Mouse (Mus musculus) neural tube, embryonic 12.5 days (tissue): Measurements from ENCODE around the gene Pbx1. TPM values are rescaled to one million over a fixed set of nuclear protein-coding genes. Genes with fewer than 3 reads are reported as not detected.

Source experiments
- ATAC-seq: fragments of 200-750 bp; cut with Nextera tagmentation; 2 replicates; pipeline ENCODE4 v1.8.0; 2017; ENCODE audit warnings: low read depth, mild to moderate bottlenecking, moderate TSS enrichment, moderate library complexity; ENCODE audit not compliant: low FRiP score
- H3K27ac ChIP-seq: fragments of 300-500 bp; sonication (generic); 2 replicates; pipeline ENCODE4 v1.5.1; 2016
- H3K27me3 ChIP-seq: fragments of 300-500 bp; sonication (generic); replicated peaks from 2 replicates; pipeline ENCODE4 v1.6.1; 2016; ENCODE audit warnings: mild to moderate bottlenecking
- H3K36me3 ChIP-seq: fragments of 300-500 bp; sonication (generic); 2 replicates; pipeline ENCODE4 v1.6.1; 2016; ENCODE audit warnings: mild to moderate bottlenecking
- H3K4me1 ChIP-seq: fragments of 300-500 bp; sonication (generic); 2 replicates; pipeline ENCODE4 v1.6.1; 2016
- H3K4me2 ChIP-seq: fragments of 300-500 bp; sonication (generic); replicated peaks from 2 replicates; pipeline ENCODE4 v1.6.1; 2016; ENCODE audit warnings: mild to moderate bottlenecking
- H3K4me3 ChIP-seq: fragments of 300-500 bp; sonication (generic); 2 replicates; pipeline ENCODE4 v1.5.1; 2016
- H3K9ac ChIP-seq: fragments of 300-500 bp; sonication (generic); 2 replicates; pipeline ENCODE4 v1.6.1; 2016; ENCODE audit warnings: mild to moderate bottlenecking
- H3K9me3 ChIP-seq: fragments of 300-500 bp; sonication (generic); 2 replicates; pipeline ENCODE4 v1.6.1; 2016; ENCODE audit warnings: mild to moderate bottlenecking
- WGBS: fragments of 180-500 bp; shearing (Covaris S2); methylation state at CpG from one replicate; pipeline ENCODE4 v1.1.7; 2016; 5-methylcytosine and 5-hydroxymethylcytosine counted together
- polyA plus RNA-seq: library from polyadenylated mRNA; unstranded; fragments of >200 nt; fragmentation: Nextera tagmentation; extraction: Ambion mirVana; gene quantifications from 2 replicates; pipeline ENCODE4 v1.2.1, GENCODE M21; 2016

Pbx1 gene
- polyA plus RNA-seq, 1 experiment from 2014 or later: 43.9 TPM

DNA sequence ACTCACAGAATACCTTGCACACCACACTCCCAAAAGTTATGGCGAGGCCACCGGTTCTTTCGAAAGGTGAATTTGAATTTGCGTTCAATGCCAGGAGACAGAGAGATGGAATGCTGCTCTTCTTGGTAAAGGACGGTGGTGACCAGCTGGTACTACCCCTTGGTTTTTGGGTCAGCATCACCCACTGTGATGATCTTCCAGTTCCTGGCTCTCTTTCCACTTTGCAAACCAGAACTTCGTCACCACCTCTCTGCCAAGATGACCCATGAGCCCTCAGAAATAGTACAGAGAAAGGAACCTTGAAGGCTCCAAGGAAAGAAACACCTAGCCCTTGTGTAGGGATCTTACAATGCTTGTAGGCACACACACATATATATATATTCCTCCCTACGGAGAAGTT, 209.3 kb downstream of the Pbx1 start:
- Histone ChIP-seq H3K4me3 (no peak overlapping the region), H3K36me3 (no peaks in the 10 kb centered on the region), H3K27me3 (no peaks in the 10 kb centered on the region), H3K4me1 (peaks cover 37% of the 10 kb centered on the region), H3K27ac (no peak overlapping the region), H3K4me2 (no peak overlapping the region), H3K9me3 (no peaks in the 10 kb centered on the region), H3K9ac (no peak overlapping the region)
- no peak for ATAC-seq
- WGBS: 92% methylated on average over 7 of the region's 7 CpGs

DNA sequence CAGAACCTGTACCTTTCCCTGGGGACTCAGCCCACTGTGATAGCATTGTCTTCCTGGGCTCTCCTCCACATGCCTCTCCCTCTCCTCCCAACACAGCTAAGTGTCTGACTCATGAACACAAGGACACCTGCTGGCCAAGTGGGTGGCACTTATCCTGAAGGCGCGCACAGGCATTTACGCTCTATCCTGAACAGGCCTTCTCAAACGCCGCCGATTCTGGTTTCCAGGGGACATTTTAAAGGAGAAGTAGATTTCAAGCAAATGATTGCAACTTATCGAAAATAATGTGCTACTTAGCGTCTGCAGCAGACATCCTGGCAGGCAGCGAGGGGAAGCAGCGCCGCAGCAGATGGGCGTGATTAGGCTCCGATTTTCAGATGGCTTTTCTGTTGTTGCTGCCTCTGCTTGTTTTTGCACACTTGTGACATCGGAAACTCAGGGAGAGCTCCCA, 211.0 kb downstream of the Pbx1 start:
- Histone ChIP-seq H3K4me3 (no peak overlapping the region), H3K27me3 (no peaks in the 10 kb centered on the region), H3K4me1 (peaks cover 42% of the 10 kb centered on the region), H3K4me2 (peak overlapping the region; percentile 31), H3K9me3 (no peaks in the 10 kb centered on the region), H3K27ac (no peak overlapping the region), H3K36me3 (no peaks in the 10 kb centered on the region), H3K9ac (no peak overlapping the region)
- WGBS: 57% methylated on average over 14 of the region's 14 CpGs
- ATAC-seq: no peak

DNA sequence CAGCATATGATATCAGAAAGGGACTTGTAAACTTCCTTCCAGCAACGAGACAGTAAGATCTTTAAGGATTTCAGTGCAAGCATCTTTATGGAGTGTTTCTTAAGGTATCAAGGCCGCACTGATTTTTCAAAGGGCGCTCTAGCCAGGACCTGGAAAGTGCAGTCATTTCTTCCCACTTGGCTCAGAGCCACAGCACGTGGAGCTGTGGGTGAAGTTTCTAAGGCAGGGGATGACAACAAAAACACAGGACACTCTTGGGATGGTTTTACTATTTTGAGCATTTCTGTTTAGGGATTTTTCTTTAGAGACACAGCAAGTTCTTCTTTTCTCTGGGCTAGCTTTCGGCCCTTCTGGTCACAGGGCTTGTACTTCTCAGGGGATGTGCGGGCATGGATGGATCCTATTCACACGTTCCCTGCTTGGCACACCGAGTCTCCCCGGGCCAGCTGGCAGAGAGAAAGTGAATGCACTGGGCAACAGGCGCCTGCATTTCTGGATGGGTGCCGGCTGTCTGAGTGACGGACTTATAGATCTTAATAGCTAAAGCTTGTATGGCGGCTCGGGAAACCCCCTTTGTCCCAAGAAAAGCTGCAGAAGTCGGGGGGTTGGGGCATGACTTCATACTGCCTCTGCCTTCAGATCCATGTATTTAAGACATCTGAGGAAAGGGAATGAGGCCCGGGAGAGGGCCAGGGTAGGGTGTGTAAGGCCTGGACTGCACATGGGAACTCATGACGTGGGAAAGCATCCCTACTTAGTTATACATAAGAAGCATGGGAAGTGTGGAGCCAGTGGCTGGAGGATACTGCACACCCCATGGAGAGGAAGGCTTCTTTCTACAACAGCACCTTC, 215.9 kb downstream of the Pbx1 start:
- Histone ChIP-seq H3K4me1 (peaks cover 48% of the 10 kb centered on the region), H3K27ac (no peak overlapping the region)

GRCm38 (mm10) chr1:168215468-168215867, 216.6 kb downstream of the Pbx1 start:
- Histone ChIP-seq H3K4me2 (no peak overlapping the region), H3K4me1 (peaks cover 43% of the 10 kb centered on the region), H3K27ac (no peak overlapping the region), H3K27me3 (no peaks in the 10 kb centered on the region), H3K36me3 (no peaks in the 10 kb centered on the region), H3K9me3 (no peaks in the 10 kb centered on the region), H3K9ac (no peak overlapping the region), H3K4me3 (no peak overlapping the region)
- ATAC-seq: no peak
- 57% methylated on average over 6 of the region's 6 CpGs for WGBS

More for the DNA sequence above, 215.9 kb downstream of the Pbx1 start:
- no peaks in the 10 kb centered on the region for H3K27me3 ChIP-seq
- no peak overlapping the region for H3K9ac ChIP-seq
- H3K4me2 ChIP-seq: no peak overlapping the region
- H3K36me3 ChIP-seq: no peaks in the 10 kb centered on the region
- no peak overlapping the region for H3K4me3 ChIP-seq
- ATAC-seq: no peak
- H3K9me3 ChIP-seq: no peaks in the 10 kb centered on the region
- WGBS: 69% methylated on average over 17 of the region's 17 CpGs

GRCm38 (mm10) chr1:168214040-168214443, 218.0 kb downstream of the Pbx1 start:
- Histone ChIP-seq H3K36me3 (peaks cover 8% of the 10 kb centered on the region), H3K27me3 (no peaks in the 10 kb centered on the region), H3K4me1 (peaks cover 39% of the 10 kb centered on the region), H3K4me2 (no peak overlapping the region), H3K4me3 (no peak overlapping the region), H3K27ac (no peak overlapping the region), H3K9me3 (no peaks in the 10 kb centered on the region), H3K9ac (no peak overlapping the region)
- peak; percentile 91 for ATAC-seq
- 2% methylated on average over 5 of the region's 5 CpGs for WGBS

DNA sequence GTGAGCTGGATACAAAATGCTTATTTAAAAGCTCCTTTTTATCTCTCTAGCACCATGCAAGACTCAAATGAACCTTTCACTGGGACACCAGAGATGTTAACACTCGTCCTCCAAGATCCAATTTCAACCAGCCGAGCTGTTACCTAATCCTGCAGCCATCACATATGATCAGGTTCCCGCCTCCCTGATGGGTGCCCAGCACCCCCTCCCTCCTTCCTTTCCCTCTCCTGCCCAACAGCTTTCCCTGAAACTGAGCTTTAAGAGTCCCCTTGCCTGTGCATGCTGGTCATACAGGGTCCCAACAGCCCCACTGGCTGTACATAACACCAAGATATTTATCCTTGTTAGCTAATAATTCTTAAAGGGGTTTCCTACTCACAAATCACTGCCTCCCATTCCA, 218.5 kb downstream of the Pbx1 start:
- no peak overlapping the region for H3K4me2 ChIP-seq
- no peak overlapping the region for H3K9ac ChIP-seq
- no peak overlapping the region for H3K27ac ChIP-seq
- no peaks in the 10 kb centered on the region for H3K27me3 ChIP-seq
- ATAC-seq: peak; percentile 49; the same call in 1 of the 2 replicates
- H3K4me3 ChIP-seq: no peak overlapping the region
- peaks cover 12% of the 10 kb centered on the region for H3K36me3 ChIP-seq
- peaks cover 39% of the 10 kb centered on the region for H3K4me1 ChIP-seq
- no peaks in the 10 kb centered on the region for H3K9me3 ChIP-seq
- WGBS: 25% methylated on average over 3 of the region's 3 CpGs

GRCm38 (mm10) chr1:168210401-168210800, 221.7 kb downstream of the Pbx1 start:
- H3K27me3 ChIP-seq: no peaks in the 10 kb centered on the region
- H3K27ac ChIP-seq: no peak overlapping the region
- 94% methylated on average over 5 of the region's 5 CpGs for WGBS
- H3K4me3 ChIP-seq: no peak overlapping the region
- peaks cover 21% of the 10 kb centered on the region for H3K36me3 ChIP-seq
- no peak overlapping the region for H3K9ac ChIP-seq
- H3K4me1 ChIP-seq: peaks cover 20% of the 10 kb centered on the region
- H3K9me3 ChIP-seq: no peaks in the 10 kb centered on the region
- ATAC-seq: no peak
- no peak overlapping the region for H3K4me2 ChIP-seq

DNA sequence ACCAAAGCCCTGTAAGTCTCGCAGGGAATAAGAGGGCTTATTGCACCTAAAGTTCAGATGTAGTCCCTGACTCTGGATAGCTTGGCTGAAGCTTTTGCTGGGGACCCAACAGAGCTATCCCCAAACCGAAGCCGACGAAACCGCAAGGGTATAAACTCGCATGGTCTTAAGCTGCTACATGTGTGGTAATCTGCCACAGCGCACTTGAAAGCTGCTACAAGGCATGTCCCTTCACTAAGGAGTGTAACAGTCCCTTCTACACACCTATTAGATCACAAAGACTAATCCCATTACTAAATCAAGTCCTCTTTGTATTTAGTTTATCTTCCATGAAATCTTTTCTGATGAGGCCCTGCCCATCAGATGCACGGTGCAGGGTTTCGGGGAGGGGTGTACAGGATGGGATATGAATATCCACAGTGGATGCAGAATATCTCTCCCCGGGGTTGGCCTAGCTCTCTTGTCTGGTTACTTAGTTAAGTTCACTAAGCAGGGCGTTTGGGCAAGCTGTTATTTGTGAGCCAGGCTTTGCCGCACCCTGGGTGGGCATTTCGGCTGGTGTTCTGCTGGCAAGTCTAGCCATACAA, 231.4 kb downstream of the Pbx1 start:
- Histone ChIP-seq H3K9ac (no peak overlapping the region), H3K27me3 (no peaks in the 10 kb centered on the region), H3K4me2 (no peak overlapping the region), H3K9me3 (no peaks in the 10 kb centered on the region), H3K36me3 (peaks cover 21% of the 10 kb centered on the region), H3K27ac (no peak overlapping the region), H3K4me3 (no peak overlapping the region), H3K4me1 (0 out of 2 replicates have a peak, but pooled peaks cover 4% of the 10 kb centered on the region)
- ATAC-seq: peak; percentile 21; the same call in 1 of the 2 replicates
- 61% methylated on average over 13 of the region's 13 CpGs for WGBS

GRCm38 (mm10) chr1:168198276-168198675, 233.8 kb downstream of the Pbx1 start:
- ATAC-seq: no peak

DNA sequence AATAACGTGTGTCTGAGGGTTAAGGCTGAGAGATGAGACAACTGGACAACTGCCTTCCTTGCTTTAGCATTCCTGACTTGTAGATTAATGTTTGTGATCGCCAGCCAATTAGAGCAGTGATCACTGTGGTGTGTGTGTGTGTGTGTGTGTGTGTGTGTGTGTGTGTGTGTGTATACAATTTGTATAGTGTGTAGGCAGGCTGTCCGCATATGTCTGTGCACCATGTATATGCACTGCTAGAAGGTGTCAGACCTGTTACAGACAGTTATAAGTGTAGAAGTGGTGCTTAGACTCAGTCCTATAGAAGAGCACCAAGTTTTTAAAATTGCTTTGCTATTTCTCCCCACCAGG, 234.2 kb downstream of the Pbx1 start:
- H3K9me3 ChIP-seq: no peaks in the 10 kb centered on the region
- no peak for ATAC-seq
- H3K4me2 ChIP-seq: no peak overlapping the region
- no peaks in the 10 kb centered on the region for H3K27me3 ChIP-seq
- H3K9ac ChIP-seq: no peak overlapping the region
- 84% methylated on average over 3 of the region's 3 CpGs for WGBS
- no peak overlapping the region for H3K4me3 ChIP-seq
- H3K36me3 ChIP-seq: peaks cover 31% of the 10 kb centered on the region
- H3K4me1 ChIP-seq: 0 out of 2 replicates have a peak, but pooled peaks cover 4% of the 10 kb centered on the region
- no peak overlapping the region for H3K27ac ChIP-seq

More at GRCm38 (mm10) chr1:168198276-168198675, 233.8 kb downstream of the Pbx1 start:
- Histone ChIP-seq H3K27me3 (no peaks in the 10 kb centered on the region), H3K4me1 (0 out of 2 replicates have a peak, but pooled peaks cover 4% of the 10 kb centered on the region), H3K9ac (no peak overlapping the region), H3K4me3 (no peak overlapping the region), H3K27ac (no peak overlapping the region), H3K36me3 (peaks cover 35% of the 10 kb centered on the region), H3K4me2 (no peak overlapping the region), H3K9me3 (no peaks in the 10 kb centered on the region)
- WGBS: 81% methylated on average over 5 of the region's 5 CpGs

GRCm38 (mm10) chr1:168197195-168197907, 234.7 kb downstream of the Pbx1 start:
- H3K36me3 ChIP-seq: peaks cover 28% of the 10 kb centered on the region
- H3K27ac ChIP-seq: no peak overlapping the region
- no peak for ATAC-seq
- H3K4me3 ChIP-seq: no peak overlapping the region
- 82% methylated on average over 6 of the region's 6 CpGs for WGBS
- H3K4me1 ChIP-seq: 0 out of 2 replicates have a peak, but pooled peaks cover 4% of the 10 kb centered on the region
- H3K27me3 ChIP-seq: no peaks in the 10 kb centered on the region
- no peaks in the 10 kb centered on the region for H3K9me3 ChIP-seq
- no peak overlapping the region for H3K9ac ChIP-seq
- H3K4me2 ChIP-seq: no peak overlapping the region

- no peak overlapping the region for H3K9ac ChIP-seq
- H3K4me2 ChIP-seq: no peak overlapping the region
- ATAC-seq: no peak
- no peak overlapping the region for H3K27ac ChIP-seq
- no peaks in the 10 kb centered on the region for H3K9me3 ChIP-seq
- peaks cover 18% of the 10 kb centered on the region for H3K36me3 ChIP-seq
- WGBS: 76% methylated on average over 7 of the region's 7 CpGs
- no peaks in the 10 kb centered on the region for H3K27me3 ChIP-seq
- H3K4me3 ChIP-seq: no peak overlapping the region
- no peaks in the 10 kb centered on the region for H3K4me1 ChIP-seq
Observed at GRCm38 (mm10) chr1:168193364-168193763, 238.7 kb downstream of the Pbx1 start.
